Mouse (Mus musculus): Measurements from ENCODE around the gene Gm17018. TPM values are rescaled to one million over a fixed set of nuclear protein-coding genes. Genes with fewer than 3 reads are reported as not detected.
"Not testable (repeated sequence)": the region's sequence is repeated elsewhere in the genome, so short reads cannot be mapped to it uniquely, and the experiment has no call there.

The Gm17018 gene
- polyA plus RNA-seq, 1 experiment from 2014 or later = 45.5 TPM

GRCm38 (mm10) chr19:45535214-45535735, 25.1 kb upstream of the Gm17018 start:
- H3K9ac ChIP-seq = no peak overlapping the region
- H3K36me3 ChIP-seq (replicated peaks) = 0 out of 2 replicates have a peak, but pooled peaks cover under 1% of the 10 kb centered on the region
- no peaks in the 10 kb centered on the region for H3K9me3 ChIP-seq
- H3K4me1 ChIP-seq = peaks cover 12% of the 10 kb centered on the region; the same call in 1 of the 2 replicates
- 81% methylated on average over 8 of the region's 8 CpGs for WGBS
- H3K4me2 ChIP-seq = no peak overlapping the region
- no peak overlapping the region for H3K4me3 ChIP-seq (replicated peaks)
- peaks cover 28% of the 10 kb centered on the region for H3K27me3 ChIP-seq
- H3K27ac ChIP-seq = no peak overlapping the region
- ATAC-seq (ENCODE audit: low FRiP score) = no peak

- H3K4me2 ChIP-seq = no peak overlapping the region
- no peaks in the 10 kb centered on the region for H3K36me3 ChIP-seq (replicated peaks)
- 65% methylated on average over 6 of the region's 6 CpGs for WGBS
- ATAC-seq (ENCODE audit: low FRiP score) = 0 out of 2 replicates have a peak, but pooled peaks have one; percentile 6
- H3K27ac ChIP-seq = no peak overlapping the region
- H3K9ac ChIP-seq = no peak overlapping the region
- H3K4me3 ChIP-seq (replicated peaks) = no peak overlapping the region
- peaks cover 35% of the 10 kb centered on the region for H3K27me3 ChIP-seq
- H3K9me3 ChIP-seq = no peaks in the 10 kb centered on the region
- peaks cover 18% of the 10 kb centered on the region for H3K4me1 ChIP-seq
These were observed 24.5 kb upstream of the Gm17018 start for GRCm38 (mm10) chr19:45535929-45536328.

- Histone ChIP-seq H3K4me2 (no peak overlapping the region), H3K4me3 (replicated peaks) (no peak overlapping the region), H3K36me3 (replicated peaks) (no peaks in the 10 kb centered on the region), H3K9me3 (no peaks in the 10 kb centered on the region), H3K4me1 (peaks cover 28% of the 10 kb centered on the region), H3K27ac (no peak overlapping the region), H3K27me3 (peaks cover 50% of the 10 kb centered on the region), H3K9ac (no peak overlapping the region)
- no peak for ATAC-seq (ENCODE audit: low FRiP score)
- WGBS = 63% methylated on average over 1 of the region's 1 CpGs
These were observed 22.9 kb upstream of the Gm17018 start for GRCm38 (mm10) chr19:45537505-45537904.

- peak overlapping the region; percentile 46 for H3K4me3 ChIP-seq (replicated peaks)
- no peaks in the 10 kb centered on the region for H3K9me3 ChIP-seq
- no peak for ATAC-seq (ENCODE audit: low FRiP score)
- H3K27me3 ChIP-seq = peaks cover 80% of the 10 kb centered on the region
- peaks cover 25% of the 10 kb centered on the region for H3K4me1 ChIP-seq
- no peak overlapping the region for H3K27ac ChIP-seq
- peak overlapping the region; percentile 53 for H3K9ac ChIP-seq
- no peaks in the 10 kb centered on the region for H3K36me3 ChIP-seq (replicated peaks)
- WGBS = 26% methylated on average over 8 of the region's 8 CpGs
- H3K4me2 ChIP-seq = peak overlapping the region; percentile 80
These were observed 19.6 kb upstream of the Gm17018 start for GRCm38 (mm10) chr19:45540657-45541408.

- H3K27ac ChIP-seq = 0 out of 2 replicates have a peak overlapping the region, but pooled peaks have one; percentile 53
- peak; percentile 71 for ATAC-seq (ENCODE audit: low FRiP score)
- peak overlapping the region; percentile 53 for H3K9ac ChIP-seq
- WGBS = 0% methylated on average over 43 of the region's 58 CpGs
- no peaks in the 10 kb centered on the region for H3K9me3 ChIP-seq
- H3K4me2 ChIP-seq = peak overlapping the region; percentile 80
- H3K36me3 ChIP-seq (replicated peaks) = no peaks in the 10 kb centered on the region
- H3K4me1 ChIP-seq = peaks cover 25% of the 10 kb centered on the region
- peak overlapping the region; percentile 46 for H3K4me3 ChIP-seq (replicated peaks)
- peaks cover 85% of the 10 kb centered on the region for H3K27me3 ChIP-seq
These were observed 18.9 kb upstream of the Gm17018 start for GRCm38 (mm10) chr19:45541409-45542041.

GRCm38 (mm10) chr19:45542061-45542460, 18.4 kb upstream of the Gm17018 start:
- Histone ChIP-seq H3K9ac (0 out of 2 replicates have a peak overlapping the region, but pooled peaks have one; percentile 53), H3K27ac (0 out of 2 replicates have a peak overlapping the region, but pooled peaks have one; percentile 53)
- WGBS = 16% methylated on average over 3 of the region's 3 CpGs

GRCm38 (mm10) chr19:45544152-45544924, 16.1 kb upstream of the Gm17018 start:
- Histone ChIP-seq H3K9ac (peak overlapping the region; percentile 21; the same call in 1 of the 2 replicates), H3K4me1 (peaks cover 31% of the 10 kb centered on the region), H3K36me3 (replicated peaks) (no peaks in the 10 kb centered on the region), H3K27me3 (peaks cover 94% of the 10 kb centered on the region), H3K4me2 (peak overlapping the region; percentile 64), H3K4me3 (replicated peaks) (peak overlapping the region; percentile 29), H3K27ac (no peak overlapping the region), H3K9me3 (no peaks in the 10 kb centered on the region)
- 1% methylated on average over 22 of the region's 26 CpGs for WGBS
- ATAC-seq (ENCODE audit: low FRiP score) = no peak

More at GRCm38 (mm10) chr19:45542061-45542460, 18.4 kb upstream of the Gm17018 start:
- Histone ChIP-seq H3K4me1 (peaks cover 25% of the 10 kb centered on the region), H3K27me3 (peaks cover 91% of the 10 kb centered on the region), H3K4me2 (peak overlapping the region; percentile 80), H3K4me3 (replicated peaks) (peak overlapping the region; percentile 46), H3K36me3 (replicated peaks) (no peaks in the 10 kb centered on the region), H3K9me3 (no peaks in the 10 kb centered on the region)
- ATAC-seq (ENCODE audit: low FRiP score) = no peak

GRCm38 (mm10) chr19:45544925-45545321, 15.5 kb upstream of the Gm17018 start:
- peak; percentile 57 for ATAC-seq (ENCODE audit: low FRiP score)
- Histone ChIP-seq H3K27ac (no peak overlapping the region), H3K27me3 (peaks cover 94% of the 10 kb centered on the region), H3K9ac (peak overlapping the region; percentile 21; the same call in 1 of the 2 replicates), H3K4me1 (peaks cover 32% of the 10 kb centered on the region), H3K4me3 (replicated peaks) (peak overlapping the region; percentile 29), H3K9me3 (no peaks in the 10 kb centered on the region), H3K36me3 (replicated peaks) (no peaks in the 10 kb centered on the region), H3K4me2 (peak overlapping the region; percentile 64)
- WGBS = under 1% methylated on average over 30 of the region's 30 CpGs

GRCm38 (mm10) chr19:45548196-45548595, 12.2 kb upstream of the Gm17018 start:
- not testable (repeated sequence) for H3K4me2 ChIP-seq; H3K9me3 ChIP-seq; H3K36me3 ChIP-seq (replicated peaks); ATAC-seq (ENCODE audit: low FRiP score); H3K9ac ChIP-seq; H3K4me3 ChIP-seq (replicated peaks); H3K27ac ChIP-seq
- Histone ChIP-seq H3K27me3 (peaks cover 68% of the 10 kb centered on the region), H3K4me1 (peaks cover 17% of the 10 kb centered on the region)

- Histone ChIP-seq H3K4me3 (replicated peaks) (no peak overlapping the region), H3K4me2 (no peak overlapping the region), H3K27me3 (peaks cover 57% of the 10 kb centered on the region), H3K9ac (no peak overlapping the region), H3K36me3 (replicated peaks) (peaks cover 15% of the 10 kb centered on the region), H3K4me1 (peaks cover 12% of the 10 kb centered on the region), H3K27ac (no peak overlapping the region), H3K9me3 (no peaks in the 10 kb centered on the region)
- ATAC-seq (ENCODE audit: low FRiP score) = no peak
- 75% methylated on average over 23 of the region's 23 CpGs for WGBS
These were observed 11.1 kb upstream of the Gm17018 start for GRCm38 (mm10) chr19:45549128-45549915.

- Histone ChIP-seq H3K4me1 (peaks cover 6% of the 10 kb centered on the region), H3K4me2 (no peak overlapping the region), H3K4me3 (replicated peaks) (no peak overlapping the region), H3K27ac (no peak overlapping the region), H3K9me3 (no peaks in the 10 kb centered on the region), H3K9ac (no peak overlapping the region), H3K36me3 (replicated peaks) (peaks cover 21% of the 10 kb centered on the region), H3K27me3 (peaks cover 51% of the 10 kb centered on the region)
- ATAC-seq (ENCODE audit: low FRiP score) = no peak
- WGBS = 85% methylated on average over 4 of the region's 4 CpGs
These were observed 10.5 kb upstream of the Gm17018 start for GRCm38 (mm10) chr19:45549948-45550347.
